Mouse (Mus musculus) cerebellum, adult 2 months (tissue): ENCODE measurements around the gene Gapvd1.

Experiments
- CTCF ChIP-seq: fragments of 200-500 bp; IDR thresholded peaks from 2 replicates; pipeline ENCODE4 v1.5.1; 2011; ENCODE audit warnings: low read depth, mild to moderate bottlenecking, control low read depth, low read length, moderate library complexity, borderline replicate concordance; ENCODE audit not compliant: insufficient read depth
- POLR2A ChIP-seq: fragments of 200-500 bp; IDR thresholded peaks from 2 replicates; pipeline ENCODE4 v1.6.1; 2011; ENCODE audit warnings: low read length, control low read depth, borderline replicate concordance; ENCODE audit not compliant: insufficient read depth

GRCm38 (mm10) chr2:34774493-34774892 is 19.5 kb upstream of the Gapvd1 start:
- TF ChIP-seq CTCF (no peak), POLR2A (no peak)
